Mouse (Mus musculus) intestine, embryonic 16.5 days (tissue): Measurements from ENCODE around the gene Diaph2. TPM values are rescaled to one million over a fixed set of nuclear protein-coding genes. Genes with fewer than 3 reads are reported as not detected.

Source experiments
- ATAC-seq: fragments of 200-750 bp; cut with Nextera tagmentation; 2 replicates; pipeline ENCODE4 v1.8.0; 2017; ENCODE audit warnings: moderate TSS enrichment, moderate library complexity
- H3K27ac ChIP-seq: fragments of 300-500 bp; sonication (generic); 2 replicates; pipeline ENCODE4 v1.5.1; 2014; ENCODE audit warnings: mild to moderate bottlenecking, low read length
- H3K27me3 ChIP-seq: fragments of 300-500 bp; sonication (generic); replicated peaks from 2 replicates; pipeline ENCODE4 v1.6.1; 2014; ENCODE audit warnings: low read length, control low read depth, mixed read lengths; ENCODE audit not compliant: control insufficient read depth, insufficient read depth
- H3K36me3 ChIP-seq: fragments of 300-500 bp; sonication (generic); 2 replicates; pipeline ENCODE4 v1.6.1; 2014; ENCODE audit warnings: low read length, control low read depth; ENCODE audit not compliant: control insufficient read depth, insufficient read depth
- H3K4me1 ChIP-seq: fragments of 300-500 bp; sonication (generic); 2 replicates; pipeline ENCODE4 v1.6.1; 2014; ENCODE audit warnings: low read length, control low read depth, mixed read lengths; ENCODE audit not compliant: control insufficient read depth, insufficient read depth
- H3K4me2 ChIP-seq: fragments of 300-500 bp; sonication (generic); 2 replicates; pipeline ENCODE4 v1.6.1; 2014; ENCODE audit warnings: low read depth, low read length, control low read depth
- H3K4me3 ChIP-seq: fragments of 300-500 bp; sonication (generic); 2 replicates; pipeline ENCODE4 v1.5.1; 2014; ENCODE audit warnings: mild to moderate bottlenecking, low read length
- H3K9ac ChIP-seq: fragments of 300-500 bp; sonication (generic); 2 replicates; pipeline ENCODE4 v1.6.1; 2014; ENCODE audit warnings: low read depth, low read length
- H3K9me3 ChIP-seq: fragments of 300-500 bp; sonication (generic); 2 replicates; pipeline ENCODE4 v1.6.1; 2016; ENCODE audit warnings: low read length, control low read depth; ENCODE audit not compliant: control insufficient read depth
- WGBS: fragments of 180-500 bp; shearing (Covaris S2); extraction: QIAGEN DNeasy Blood & Tissue Kit; methylation state at CpG from one replicate; pipeline ENCODE4 v1.1.7; 2014; 5-methylcytosine and 5-hydroxymethylcytosine counted together
- polyA plus RNA-seq: library from polyadenylated mRNA; unstranded; fragments of >200 nt; fragmentation: Nextera tagmentation; extraction: Ambion mirVana; gene quantifications from 2 replicates; pipeline ENCODE4 v1.2.1, GENCODE M21; 2015

The Diaph2 gene
- polyA plus RNA-seq, 1 experiment from 2014 or later: 2.4 TPM

GRCm38 (mm10) chrX:129750094-129750569, 590 bp downstream of the Diaph2 start:
- Histone ChIP-seq H3K4me3 (peak overlapping the region; percentile 61), H3K9ac (peak overlapping the region; percentile 68), H3K4me2 (peak overlapping the region; percentile 37), H3K27ac (peak overlapping the region; percentile 33; the same call in 1 of the 2 replicates), H3K9me3 (no peaks in the 10 kb centered on the region), H3K4me1 (no peaks in the 10 kb centered on the region), H3K27me3 (no peaks in the 10 kb centered on the region), H3K36me3 (no peaks in the 10 kb centered on the region)
- peak; percentile 80 for ATAC-seq
- 22% methylated on average over 31 of the region's 31 CpGs for WGBS

- peak overlapping the region; percentile 61 for H3K4me3 ChIP-seq
- H3K4me1 ChIP-seq: no peaks in the 10 kb centered on the region
- no peaks in the 10 kb centered on the region for H3K27me3 ChIP-seq
- H3K9me3 ChIP-seq: no peaks in the 10 kb centered on the region
- H3K27ac ChIP-seq: no peak overlapping the region
- peak overlapping the region; percentile 37 for H3K4me2 ChIP-seq
- peak overlapping the region; percentile 68 for H3K9ac ChIP-seq
- ATAC-seq: peak; percentile 33; the same call in 1 of the 2 replicates
- WGBS: 13% methylated on average over 6 of the region's 6 CpGs
- no peaks in the 10 kb centered on the region for H3K36me3 ChIP-seq
These were observed 1.1 kb downstream of the Diaph2 start for GRCm38 (mm10) chrX:129750606-129751005.

DNA sequence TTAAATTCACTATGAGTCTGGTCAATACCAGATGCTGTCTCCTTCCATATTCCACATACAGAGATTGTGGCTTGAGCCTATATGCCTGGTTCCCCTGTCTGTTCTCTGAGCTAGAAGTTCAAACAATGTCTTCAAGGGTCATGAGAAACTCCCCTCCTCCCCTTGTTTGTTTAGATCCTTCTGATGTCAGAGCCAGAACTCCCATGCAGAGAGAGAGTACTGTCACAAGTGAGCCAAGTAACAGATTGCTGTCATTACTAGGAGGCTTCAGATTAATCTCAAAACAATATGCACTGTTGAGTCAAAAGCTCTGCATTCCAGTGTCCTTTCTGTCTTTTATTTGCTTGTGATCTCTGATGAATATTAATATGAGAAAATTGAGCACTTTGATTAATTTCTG, 7.1 kb downstream of the Diaph2 start:
- H3K36me3 ChIP-seq: no peaks in the 10 kb centered on the region
- no peaks in the 10 kb centered on the region for H3K27me3 ChIP-seq
- ATAC-seq: no peak
- no peak overlapping the region for H3K9ac ChIP-seq
- H3K4me2 ChIP-seq: no peak overlapping the region
- no peaks in the 10 kb centered on the region for H3K4me1 ChIP-seq
- H3K27ac ChIP-seq: no peak overlapping the region
- H3K9me3 ChIP-seq: no peaks in the 10 kb centered on the region
- no peak overlapping the region for H3K4me3 ChIP-seq

DNA sequence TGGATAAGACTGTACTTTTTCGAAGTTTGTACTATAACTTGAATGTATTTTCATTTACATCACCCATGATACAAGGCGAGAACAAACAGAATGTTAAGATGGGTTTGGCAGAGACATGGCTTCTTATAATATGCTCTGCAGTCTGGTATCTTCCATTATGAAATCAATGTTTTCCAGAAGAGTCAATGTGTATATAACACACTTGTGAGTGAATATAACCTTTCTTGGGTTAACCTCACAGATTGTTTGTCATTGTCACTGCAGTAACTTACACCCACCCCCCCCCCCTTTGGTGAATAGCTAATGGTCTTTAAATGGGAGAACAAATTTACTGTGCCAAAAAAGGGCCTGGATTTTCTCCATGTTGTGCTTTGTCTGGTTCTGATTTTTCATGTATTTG, 13.1 kb downstream of the Diaph2 start:
- Histone ChIP-seq H3K9me3 (no peaks in the 10 kb centered on the region), H3K9ac (no peak overlapping the region), H3K27ac (no peak overlapping the region), H3K4me2 (no peak overlapping the region), H3K4me3 (no peak overlapping the region), H3K4me1 (no peaks in the 10 kb centered on the region), H3K36me3 (no peaks in the 10 kb centered on the region), H3K27me3 (no peaks in the 10 kb centered on the region)
- WGBS: 87% methylated on average over 2 of the region's 2 CpGs
- no peak for ATAC-seq

DNA sequence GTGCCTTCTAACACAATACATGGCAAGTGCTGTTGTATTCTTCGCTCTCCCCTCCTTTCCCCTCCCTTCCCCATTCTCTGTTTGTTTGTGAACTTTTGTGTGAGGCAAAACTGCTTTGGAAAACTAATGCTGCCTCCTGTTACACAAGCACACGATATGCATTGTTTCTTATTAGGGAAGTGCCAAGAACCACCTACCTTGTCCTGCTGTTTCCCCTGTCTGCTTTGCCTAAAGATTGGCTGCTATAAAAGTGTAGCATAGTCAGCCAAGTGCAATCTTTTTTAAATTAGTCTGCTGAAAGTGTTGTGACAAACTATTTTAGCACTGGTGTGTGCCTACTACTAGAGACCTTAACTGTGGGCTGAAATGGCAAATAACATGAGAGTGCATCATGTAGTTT, 15.8 kb downstream of the Diaph2 start:
- H3K4me2 ChIP-seq: no peak overlapping the region
- H3K4me3 ChIP-seq: no peak overlapping the region
- WGBS: 77% methylated on average over 2 of the region's 2 CpGs
- H3K36me3 ChIP-seq: no peaks in the 10 kb centered on the region
- H3K4me1 ChIP-seq: no peaks in the 10 kb centered on the region
- no peak overlapping the region for H3K27ac ChIP-seq
- H3K9me3 ChIP-seq: no peaks in the 10 kb centered on the region
- H3K27me3 ChIP-seq: no peaks in the 10 kb centered on the region
- H3K9ac ChIP-seq: no peak overlapping the region
- no peak for ATAC-seq

GRCm38 (mm10) chrX:129766811-129767210, 17.3 kb downstream of the Diaph2 start:
- ATAC-seq: no peak
- no peak overlapping the region for H3K27ac ChIP-seq
- no peak overlapping the region for H3K4me3 ChIP-seq
- H3K4me1 ChIP-seq: no peaks in the 10 kb centered on the region
- H3K27me3 ChIP-seq: no peaks in the 10 kb centered on the region
- no peaks in the 10 kb centered on the region for H3K36me3 ChIP-seq
- H3K9ac ChIP-seq: no peak overlapping the region
- 37% methylated on average over 1 of the region's 1 CpGs for WGBS
- H3K9me3 ChIP-seq: no peaks in the 10 kb centered on the region
- H3K4me2 ChIP-seq: no peak overlapping the region

DNA sequence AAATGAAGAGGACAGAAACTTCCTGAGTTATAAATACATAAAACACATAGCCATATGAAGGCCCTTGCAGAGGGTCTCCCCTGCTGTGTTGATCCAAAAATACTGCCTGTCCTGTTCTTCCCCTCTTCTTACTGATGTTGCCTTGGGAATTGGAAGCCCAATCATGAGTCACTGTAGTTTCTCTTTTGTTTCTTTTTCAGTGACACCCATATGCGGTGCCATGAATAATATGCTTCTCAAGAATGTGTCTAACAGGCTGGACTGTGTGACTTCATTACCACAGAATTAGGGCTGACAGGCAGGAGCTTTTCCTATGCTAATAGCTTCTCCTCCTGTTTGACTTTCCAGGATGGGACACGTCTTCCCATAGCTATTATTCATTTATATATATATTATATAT, 21.1 kb downstream of the Diaph2 start:
- Histone ChIP-seq H3K4me3 (no peak overlapping the region), H3K27ac (no peak overlapping the region), H3K4me2 (no peak overlapping the region), H3K36me3 (no peaks in the 10 kb centered on the region), H3K9ac (no peak overlapping the region), H3K4me1 (no peaks in the 10 kb centered on the region), H3K27me3 (no peaks in the 10 kb centered on the region), H3K9me3 (no peaks in the 10 kb centered on the region)
- WGBS: 57% methylated on average over 2 of the region's 2 CpGs
- no peak for ATAC-seq

DNA sequence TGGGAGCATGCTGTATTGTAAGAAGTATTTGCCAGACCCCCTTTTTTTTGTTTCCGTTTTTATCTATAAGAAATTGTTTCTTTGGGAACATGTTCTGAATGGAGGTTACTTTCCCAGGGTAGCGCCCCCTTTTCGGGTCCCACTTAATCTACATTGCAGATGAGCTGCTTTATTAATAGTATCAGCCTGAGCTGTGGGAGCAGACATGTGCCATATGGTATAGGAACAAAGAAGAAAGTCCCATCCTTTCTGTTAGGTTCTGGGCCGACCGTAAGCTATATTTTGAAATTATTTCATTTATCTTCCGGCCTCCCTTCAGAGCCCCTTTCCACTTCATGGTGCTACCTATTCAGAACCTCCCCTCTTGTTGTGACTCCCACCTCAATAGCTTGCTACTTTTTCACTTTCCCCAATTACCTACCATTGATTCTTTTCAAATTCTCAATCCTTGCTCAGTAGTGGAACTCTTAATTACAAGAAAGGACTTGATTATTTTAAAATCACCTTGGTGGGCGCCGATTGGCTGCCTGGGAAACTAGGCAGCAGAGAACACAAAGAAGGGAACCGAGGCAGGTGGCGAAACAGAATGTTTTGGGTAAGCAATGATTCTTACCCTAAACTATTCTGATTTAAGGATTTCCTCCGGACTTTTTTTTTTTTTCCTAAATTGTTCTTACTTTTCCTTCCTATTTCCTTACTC, 24.2 kb downstream of the Diaph2 start:
- Histone ChIP-seq H3K4me1 (no peaks in the 10 kb centered on the region), H3K27ac (no peak overlapping the region), H3K9ac (no peak overlapping the region), H3K4me2 (no peak overlapping the region), H3K4me3 (no peak overlapping the region), H3K9me3 (no peaks in the 10 kb centered on the region), H3K27me3 (no peaks in the 10 kb centered on the region), H3K36me3 (no peaks in the 10 kb centered on the region)
- ATAC-seq: no peak
- WGBS: 83% methylated on average over 11 of the region's 11 CpGs

- no peak overlapping the region for H3K9ac ChIP-seq
- no peaks in the 10 kb centered on the region for H3K9me3 ChIP-seq
- no peak overlapping the region for H3K4me2 ChIP-seq
- H3K36me3 ChIP-seq: no peaks in the 10 kb centered on the region
- H3K4me1 ChIP-seq: no peaks in the 10 kb centered on the region
- 54% methylated on average over 3 of the region's 3 CpGs for WGBS
- no peak overlapping the region for H3K4me3 ChIP-seq
- H3K27ac ChIP-seq: no peak overlapping the region
- no peak for ATAC-seq
- no peaks in the 10 kb centered on the region for H3K27me3 ChIP-seq
These were observed 24.9 kb downstream of the Diaph2 start for GRCm38 (mm10) chrX:129774478-129774877.

- H3K27me3 ChIP-seq: no peaks in the 10 kb centered on the region
- H3K4me2 ChIP-seq: no peak overlapping the region
- 75% methylated on average over 1 of the region's 1 CpGs for WGBS
- no peaks in the 10 kb centered on the region for H3K4me1 ChIP-seq
- no peak for ATAC-seq
- no peak overlapping the region for H3K4me3 ChIP-seq
- no peaks in the 10 kb centered on the region for H3K9me3 ChIP-seq
- no peak overlapping the region for H3K9ac ChIP-seq
- H3K27ac ChIP-seq: no peak overlapping the region
- H3K36me3 ChIP-seq: no peaks in the 10 kb centered on the region
These were observed 27.2 kb downstream of the Diaph2 start for GRCm38 (mm10) chrX:129776761-129777160.
